Mouse (Mus musculus) bone marrow, adult 2 months (tissue): ENCODE measurements around the gene Ermard. TPM values are rescaled to one million over a fixed set of nuclear protein-coding genes. Genes with fewer than 3 reads are reported as not detected.

ENCODE experiments used
- H3K27ac ChIP-seq: fragments of 200-500 bp; 2 replicates; pipeline ENCODE4 v1.5.1; 2012; ENCODE audit warnings: low read depth, mild to moderate bottlenecking, control low read depth, inconsistent platforms, low read length; ENCODE audit not compliant: control insufficient read depth, poor library complexity, insufficient read depth
- H3K4me1 ChIP-seq: fragments of 200-500 bp; 2 replicates; pipeline ENCODE4 v1.6.1; 2011; ENCODE audit warnings: low read length; ENCODE audit not compliant: control insufficient read depth, insufficient read depth
- H3K4me3 ChIP-seq: fragments of 200-500 bp; replicated peaks from 2 replicates; pipeline ENCODE3; 2011; ENCODE audit warnings: mild to moderate bottlenecking, low read depth, low read length, control low read depth; ENCODE audit not compliant: control insufficient read depth
- CTCF ChIP-seq: fragments of 200-500 bp; IDR thresholded peaks from 2 replicates; pipeline ENCODE4 v1.5.1; 2011; ENCODE audit warnings: low read length, control low read depth; ENCODE audit not compliant: control insufficient read depth, insufficient read depth
- POLR2A ChIP-seq: fragments of 200-500 bp; IDR thresholded peaks from 2 replicates; pipeline ENCODE4 v1.6.1; 2011; ENCODE audit warnings: low read depth, mild to moderate bottlenecking, control low read depth, low read length, borderline replicate concordance; ENCODE audit not compliant: control insufficient read depth
- WGBS: fragments of 180-500 bp; shearing (Covaris S2); methylation state at CpG from one replicate; pipeline ENCODE4 v1.1.7; 2018; 5-methylcytosine and 5-hydroxymethylcytosine counted together
- polyA plus RNA-seq: library from polyadenylated mRNA; stranded (reverse); fragments of >200 nt; gene quantifications from 2 replicates; pipeline ENCODE4 v1.2.4, GENCODE M21; 2011; ENCODE audit warnings: low replicate concordance; ENCODE audit not compliant: missing spikeins, insufficient read depth, insufficient read length

Ermard gene
- polyA plus RNA-seq, 1 experiment, result 47.5 TPM

DNA sequence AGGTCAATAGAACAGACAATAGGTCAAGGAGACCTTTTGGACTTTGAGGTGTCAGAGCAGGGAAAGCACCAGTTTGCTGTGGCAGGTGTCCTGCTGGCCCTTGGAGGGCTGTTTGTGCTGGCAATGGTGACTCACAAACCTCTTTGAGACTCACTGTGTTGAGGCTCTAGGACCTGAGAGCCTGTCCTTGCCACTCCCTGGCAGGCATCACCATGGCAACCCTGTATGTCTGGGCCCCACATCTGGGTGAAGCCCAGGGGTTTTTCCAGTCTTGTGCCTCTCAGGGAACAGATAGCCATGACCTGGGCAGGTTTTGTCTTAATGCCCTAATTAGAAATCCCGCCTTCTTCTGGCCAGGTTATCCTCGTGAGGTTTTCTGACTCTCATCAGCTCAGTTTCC lies 47.2 kb downstream of the Ermard start:
- Histone ChIP-seq H3K4me3 (no peak overlapping the region), H3K27ac (no peak overlapping the region), H3K4me1 (no peaks in the 10 kb centered on the region; the same call in 1 of the 2 replicates)
- no peak for TF ChIP-seq POLR2A
- TF ChIP-seq CTCF, result no peak
- 83% methylated on average over 2 of the region's 2 CpGs for WGBS

- 72% methylated on average over 8 of the region's 8 CpGs for WGBS
- no peaks in the 10 kb centered on the region for H3K4me1 ChIP-seq
- no peak overlapping the region for H3K27ac ChIP-seq
- H3K4me3 ChIP-seq, result no peak overlapping the region
- TF ChIP-seq CTCF (no peak), POLR2A (no peak)
Observed at GRCm38 (mm10) chr17:15088591-15089001, 47.6 kb downstream of the Ermard start.

DNA sequence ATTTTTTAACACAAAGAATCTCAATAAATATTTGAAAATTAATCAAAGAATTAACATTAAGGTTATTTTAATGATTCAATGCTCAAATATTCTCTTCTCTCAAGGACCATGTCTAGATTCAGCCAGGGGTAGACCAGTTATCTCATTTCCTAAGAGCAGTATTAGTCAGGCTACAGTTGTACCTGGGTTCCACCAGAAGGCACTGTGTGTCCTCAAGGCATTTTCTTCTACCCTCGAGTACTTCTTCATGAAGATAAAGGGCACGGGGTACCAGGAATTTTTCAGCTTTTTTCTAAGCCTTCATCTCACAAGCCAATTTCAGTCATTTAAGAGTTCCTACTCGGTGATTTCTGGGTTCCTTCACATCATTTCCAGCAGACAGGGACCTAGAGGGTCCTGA lies 50.7 kb downstream of the Ermard start:
- Histone ChIP-seq H3K4me1 (peaks cover 2% of the 10 kb centered on the region; the same call in 1 of the 2 replicates), H3K4me3 (no peak overlapping the region), H3K27ac (no peak overlapping the region)
- 65% methylated on average over 3 of the region's 3 CpGs for WGBS
- TF ChIP-seq CTCF (no peak), POLR2A (no peak)

DNA sequence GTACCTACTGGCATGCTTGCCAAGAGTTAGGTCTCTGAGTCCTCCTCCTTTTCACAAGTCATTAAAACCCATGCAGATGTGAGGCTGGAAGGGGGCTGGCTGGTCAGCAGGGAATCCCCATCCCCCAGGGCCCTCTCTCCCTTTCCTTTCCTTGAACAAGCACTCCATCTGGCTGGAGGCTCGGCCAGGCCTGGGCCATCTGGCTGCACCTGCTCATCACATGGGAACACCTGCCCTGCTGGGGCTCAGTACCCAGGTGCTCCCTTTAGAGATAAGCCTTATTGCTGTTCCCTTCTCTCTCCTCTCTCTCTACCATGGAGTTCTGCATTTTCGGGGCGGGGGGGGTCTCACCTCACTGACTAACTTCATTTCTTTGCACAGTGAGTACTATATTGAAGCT lies 52.5 kb downstream of the Ermard start:
- no peak for TF ChIP-seq CTCF
- TF ChIP-seq POLR2A, result no peak
- H3K4me1 ChIP-seq, result peaks cover 4% of the 10 kb centered on the region; the same call in 1 of the 2 replicates
- WGBS, result 48% methylated on average over 3 of the region's 3 CpGs
- H3K4me3 ChIP-seq, result no peak overlapping the region
- no peak overlapping the region for H3K27ac ChIP-seq

DNA sequence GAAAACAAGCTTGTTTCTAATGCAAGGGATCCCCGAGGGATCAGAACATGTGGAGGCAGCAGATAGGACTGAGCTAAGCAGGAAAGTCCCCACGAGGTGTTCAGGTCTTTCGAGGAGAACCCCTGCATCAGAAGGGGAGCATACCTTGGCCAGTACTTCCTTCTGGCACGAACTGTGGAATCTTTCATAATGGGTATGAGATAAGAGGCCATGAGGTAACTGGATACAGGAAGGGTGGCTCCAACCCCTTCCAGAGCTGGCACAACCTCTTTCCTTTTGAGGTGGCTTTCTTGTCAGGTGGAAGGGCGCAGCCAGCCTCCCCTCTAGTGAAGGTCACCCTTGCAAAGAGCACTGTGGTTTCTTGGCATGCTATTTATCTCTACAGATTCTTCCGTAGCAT lies 55.8 kb downstream of the Ermard start:
- Histone ChIP-seq H3K4me1 (peaks cover 4% of the 10 kb centered on the region; the same call in 1 of the 2 replicates), H3K4me3 (no peak overlapping the region), H3K27ac (no peak overlapping the region)
- 44% methylated on average over 6 of the region's 6 CpGs for WGBS
- TF ChIP-seq CTCF, result no peak
- TF ChIP-seq POLR2A, result no peak

GRCm38 (mm10) chr17:15098677-15099076 lies 57.7 kb downstream of the Ermard start:
- no peak for TF ChIP-seq CTCF
- no peak for TF ChIP-seq POLR2A
- WGBS, result 67% methylated on average over 1 of the region's 1 CpGs
- H3K27ac ChIP-seq, result no peak overlapping the region
- peaks cover 4% of the 10 kb centered on the region; the same call in 1 of the 2 replicates for H3K4me1 ChIP-seq
- no peak overlapping the region for H3K4me3 ChIP-seq

GRCm38 (mm10) chr17:15101355-15101754 lies 60.3 kb downstream of the Ermard start:
- WGBS, result 76% methylated on average over 4 of the region's 4 CpGs
- no peak overlapping the region for H3K4me3 ChIP-seq
- no peak overlapping the region for H3K27ac ChIP-seq
- TF ChIP-seq POLR2A (no peak), CTCF (no peak)
- peaks cover 2% of the 10 kb centered on the region; the same call in 1 of the 2 replicates for H3K4me1 ChIP-seq

- WGBS, result 22% methylated on average over 9 of the region's 9 CpGs
Observed at GRCm38 (mm10) chr17:15107143-15107649, 66.2 kb downstream of the Ermard start.

More at GRCm38 (mm10) chr17:15107143-15107649, 66.2 kb downstream of the Ermard start:
- Histone ChIP-seq H3K27ac (peak overlapping the region; percentile 74), H3K4me3 (no peak overlapping the region), H3K4me1 (peaks cover 4% of the 10 kb centered on the region; the same call in 1 of the 2 replicates)
- TF ChIP-seq CTCF (no peak), POLR2A (no peak)
